Mouse (Mus musculus): ENCODE measurements at regions not wholly inside any gene's neighbourhood (a gene's known extent, or its start where the extent isn't known, plus 50 kb on each side); places are given as distances from the start of the nearest gene placed in this dataset.

- DNase-seq (ENCODE audit: extremely low spot score in 1 of 2, low spot score in 1 of 2): no peak
Observed at GRCm38 (mm10) chr4:33767721-33768120, 156.7 kb upstream of the Cnr1 start.

GRCm38 (mm10) chr4:33786027-33786426 is 138.4 kb upstream of the Cnr1 start:
- no peak for DNase-seq (ENCODE audit: extremely low spot score in 1 of 2, low spot score in 1 of 2)

- DNase-seq (ENCODE audit: extremely low spot score in 1 of 2, low spot score in 1 of 2): no peak
Observed at GRCm38 (mm10) chr4:33786958-33787357, 137.4 kb upstream of the Cnr1 start.

- DNase-seq (ENCODE audit: extremely low spot score in 1 of 2, low spot score in 1 of 2): no peak
Observed at GRCm38 (mm10) chr4:33793398-33793797, 131.0 kb upstream of the Cnr1 start.

- no peak for DNase-seq (ENCODE audit: extremely low spot score in 1 of 2, low spot score in 1 of 2)
Observed at GRCm38 (mm10) chr4:33795461-33795860, 128.9 kb upstream of the Cnr1 start.

- no peak for DNase-seq (ENCODE audit: extremely low spot score in 1 of 2, low spot score in 1 of 2)
Observed at GRCm38 (mm10) chr4:33797964-33798363, 126.4 kb upstream of the Cnr1 start.

GRCm38 (mm10) chr4:33798654-33799053 is 125.7 kb upstream of the Cnr1 start:
- DNase-seq (ENCODE audit: extremely low spot score in 1 of 2, low spot score in 1 of 2): no peak

- DNase-seq (ENCODE audit: extremely low spot score in 1 of 2, low spot score in 1 of 2): no peak
Observed at GRCm38 (mm10) chr4:33799110-33799509, 125.3 kb upstream of the Cnr1 start.

- no peak for DNase-seq (ENCODE audit: extremely low spot score in 1 of 2, low spot score in 1 of 2)
Observed at GRCm38 (mm10) chr4:33799831-33800230, 124.6 kb upstream of the Cnr1 start.

- no peak for DNase-seq (ENCODE audit: extremely low spot score in 1 of 2, low spot score in 1 of 2)
Observed at GRCm38 (mm10) chr4:33812338-33812737, 112.1 kb upstream of the Cnr1 start.

- no peak for DNase-seq (ENCODE audit: extremely low spot score in 1 of 2, low spot score in 1 of 2)
Observed at GRCm38 (mm10) chr4:33823850-33824249, 100.5 kb upstream of the Cnr1 start.

GRCm38 (mm10) chr4:33833134-33833533 is 91.3 kb upstream of the Cnr1 start:
- DNase-seq (ENCODE audit: extremely low spot score in 1 of 2, low spot score in 1 of 2): no peak

- DNase-seq (ENCODE audit: extremely low spot score in 1 of 2, low spot score in 1 of 2): no peak
Observed at GRCm38 (mm10) chr4:33838436-33838835, 86.0 kb upstream of the Cnr1 start.

- no peak for DNase-seq (ENCODE audit: extremely low spot score in 1 of 2, low spot score in 1 of 2)
Observed at GRCm38 (mm10) chr4:33840119-33840518, 84.3 kb upstream of the Cnr1 start.

GRCm38 (mm10) chr4:33845611-33846395 is 78.6 kb upstream of the Cnr1 start:
- DNase-seq (ENCODE audit: extremely low spot score in 1 of 2, low spot score in 1 of 2): no peak

- no peak for DNase-seq (ENCODE audit: extremely low spot score in 1 of 2, low spot score in 1 of 2)
Observed at GRCm38 (mm10) chr4:33850249-33850648, 74.1 kb upstream of the Cnr1 start.

- no peak for DNase-seq (ENCODE audit: extremely low spot score in 1 of 2, low spot score in 1 of 2)
Observed at GRCm38 (mm10) chr4:33852294-33852693, 72.1 kb upstream of the Cnr1 start.

GRCm38 (mm10) chr4:33855112-33855511 is 69.3 kb upstream of the Cnr1 start:
- DNase-seq (ENCODE audit: extremely low spot score in 1 of 2, low spot score in 1 of 2): no peak

GRCm38 (mm10) chr4:33867126-33867525 is 57.3 kb upstream of the Cnr1 start:
- DNase-seq (ENCODE audit: extremely low spot score in 1 of 2, low spot score in 1 of 2): no peak

- DNase-seq (ENCODE audit: extremely low spot score in 1 of 2, low spot score in 1 of 2): no peak
Observed at GRCm38 (mm10) chr4:33869317-33869716, 55.1 kb upstream of the Cnr1 start.
